Mouse (Mus musculus): ENCODE data around the gene Igfbp2.

The Igfbp2 gene

DNA sequence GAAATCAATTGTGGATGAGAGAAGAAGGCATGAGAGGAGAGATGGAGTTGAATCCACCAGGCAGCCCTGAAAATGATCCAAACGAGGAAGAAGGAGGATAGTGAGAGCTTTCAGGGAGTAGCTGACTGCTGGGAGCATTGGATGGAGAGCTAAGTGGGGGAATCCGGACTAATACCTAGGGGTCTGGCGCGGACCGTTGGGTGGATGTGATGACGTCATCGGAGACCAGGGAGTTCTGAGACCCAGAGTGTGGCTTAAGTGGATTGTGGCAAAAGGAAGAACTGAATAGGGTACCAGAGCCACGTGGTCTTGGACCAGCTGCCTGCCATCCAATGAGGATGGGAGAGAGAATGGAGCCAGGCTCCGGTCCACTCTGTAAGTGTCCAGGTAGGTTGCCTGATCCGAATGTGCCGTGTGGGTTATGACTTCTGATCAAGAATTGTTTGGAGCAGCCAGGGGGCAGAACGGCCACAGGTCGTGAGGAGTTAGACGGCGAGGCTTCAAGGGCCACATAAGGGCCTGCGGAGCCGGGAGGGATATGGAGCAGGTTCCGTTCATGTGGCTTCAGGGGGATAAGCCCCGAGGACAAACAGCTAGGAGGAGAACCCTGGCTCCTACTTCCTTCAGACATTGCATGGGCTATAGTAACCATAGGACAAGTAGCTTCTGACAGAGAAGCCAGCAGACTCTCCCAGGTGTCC, 32.1 kb downstream of the Igfbp2 start:
- peak in 1 of 2 experiments; percentile 22 for DNase-seq

DNA sequence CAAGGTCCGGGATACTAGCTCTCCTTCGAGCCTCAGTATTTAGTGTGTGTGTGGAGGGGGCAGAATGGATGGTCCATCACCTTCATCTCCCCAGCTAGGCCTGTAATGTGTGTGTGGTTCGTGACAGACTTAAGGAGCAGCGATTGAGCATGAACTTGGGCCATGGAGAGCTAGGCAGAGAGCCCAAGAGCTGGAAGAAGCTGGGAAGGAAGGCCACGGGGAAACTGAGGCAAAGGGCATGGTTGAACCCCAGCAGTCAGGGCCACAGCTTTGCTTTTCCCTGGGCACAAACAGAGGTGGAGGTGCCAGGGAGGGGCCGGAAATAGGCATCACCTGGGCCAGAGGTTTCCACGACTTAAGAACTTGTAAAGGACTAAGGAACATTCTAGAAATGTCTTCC, 32.8 kb downstream of the Igfbp2 start:
- DNase-seq = peak in 1 of 2 experiments; percentile 18

DNA sequence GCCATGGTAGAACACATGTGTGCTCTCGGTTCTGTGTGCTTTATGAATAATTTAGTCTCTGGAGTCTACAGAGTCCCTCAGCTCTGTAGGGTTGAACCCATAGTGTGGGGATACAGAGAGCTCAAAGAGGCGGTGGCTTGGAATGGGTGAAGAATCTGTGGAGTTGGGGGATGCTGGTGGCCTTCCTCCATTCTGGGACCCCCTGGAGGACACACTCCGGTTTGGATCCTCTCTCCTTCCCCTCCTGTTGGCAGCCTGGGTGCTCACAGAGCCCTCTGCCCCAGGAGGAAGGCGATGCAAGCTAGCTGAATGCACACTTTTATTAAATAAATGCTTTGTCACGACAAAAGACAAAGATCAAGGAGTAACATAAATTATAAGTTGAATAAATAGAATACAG, 33.3 kb downstream of the Igfbp2 start:
- peak in 1 of 2 experiments; percentile 12 for DNase-seq

DNA sequence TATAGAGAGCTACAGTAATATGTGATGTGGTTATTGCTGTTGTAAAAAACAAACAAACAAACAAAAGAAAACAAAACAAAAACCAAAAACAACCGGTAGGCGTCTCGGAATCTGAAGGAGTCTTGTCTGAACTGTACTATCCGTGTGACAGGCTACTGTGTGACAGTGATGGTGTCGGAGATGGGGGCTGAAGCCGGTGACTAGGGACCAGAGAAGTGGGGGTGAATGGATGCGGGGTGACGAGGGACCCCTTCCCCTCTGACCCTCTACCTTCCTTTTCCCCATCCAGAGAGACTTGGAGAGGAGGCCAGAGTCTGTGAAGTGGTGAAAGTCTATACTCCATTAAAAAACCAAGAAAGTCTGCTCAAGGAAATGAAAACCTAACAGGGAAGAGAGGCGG, 34.0 kb downstream of the Igfbp2 start:
- DNase-seq = peak in 1 of 2 experiments; percentile 6

DNA sequence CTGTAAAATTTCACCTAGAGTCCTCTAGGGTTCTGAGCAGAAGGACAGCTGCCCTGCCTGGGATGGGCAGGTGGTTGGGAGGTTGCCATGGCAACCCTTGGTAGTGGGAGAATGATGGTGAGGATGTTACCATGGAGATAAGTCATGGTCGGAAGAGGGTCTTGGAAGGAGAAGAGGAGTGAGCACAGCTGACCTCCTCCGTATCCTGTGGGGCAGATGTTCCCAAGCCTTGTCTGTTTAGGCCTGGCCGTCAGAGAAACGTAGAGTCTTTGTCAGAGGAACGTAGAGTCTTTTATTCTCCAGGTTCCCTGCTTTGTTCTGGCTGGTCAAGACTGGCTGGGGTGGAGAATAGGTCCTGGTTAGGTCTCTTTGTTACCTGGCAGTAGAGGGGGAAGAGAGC, 34.6 kb downstream of the Igfbp2 start:
- DNase-seq = no peak

DNA sequence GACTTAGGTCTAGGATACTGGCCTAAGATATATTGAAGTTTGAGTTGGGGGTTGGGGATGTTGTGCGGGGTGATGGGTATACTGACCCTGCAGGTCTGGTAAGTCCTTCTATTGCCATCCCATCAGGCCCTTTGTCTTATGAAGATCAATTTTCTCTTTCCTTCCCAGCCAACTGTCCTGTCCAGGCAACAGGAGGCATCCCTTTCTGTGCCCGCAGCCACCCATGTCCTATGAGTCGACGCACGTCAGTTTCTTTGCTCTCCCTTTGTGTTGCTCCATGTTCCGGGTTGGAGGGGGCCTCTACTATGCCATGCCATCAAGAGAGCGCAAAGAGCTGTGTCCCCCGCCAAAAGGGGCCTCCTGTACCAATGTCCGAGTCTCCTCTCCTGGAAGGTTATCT, 35.7 kb downstream of the Igfbp2 start:
- peak in 1 of 2 experiments; percentile 11 for DNase-seq

DNA sequence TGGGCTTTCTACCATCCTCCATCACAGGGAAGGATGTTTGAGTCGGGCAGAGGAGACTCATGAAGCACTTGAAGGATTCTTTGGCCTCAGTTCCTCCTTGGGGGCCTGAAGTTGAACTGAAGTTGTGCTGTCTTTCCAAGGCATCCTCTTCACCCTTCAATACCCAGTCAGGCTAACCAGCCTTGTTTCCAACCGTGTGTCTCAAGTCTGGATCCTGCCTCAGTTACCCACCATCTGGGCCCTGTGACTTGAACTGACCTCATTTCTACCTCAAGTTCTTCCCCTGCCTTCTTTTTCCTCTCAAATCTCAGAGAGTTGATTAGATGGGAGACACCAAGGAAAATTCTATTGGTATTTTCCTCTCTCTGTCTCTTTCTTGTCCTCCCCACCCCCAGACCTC, 36.2 kb downstream of the Igfbp2 start:
- no peak for DNase-seq

DNA sequence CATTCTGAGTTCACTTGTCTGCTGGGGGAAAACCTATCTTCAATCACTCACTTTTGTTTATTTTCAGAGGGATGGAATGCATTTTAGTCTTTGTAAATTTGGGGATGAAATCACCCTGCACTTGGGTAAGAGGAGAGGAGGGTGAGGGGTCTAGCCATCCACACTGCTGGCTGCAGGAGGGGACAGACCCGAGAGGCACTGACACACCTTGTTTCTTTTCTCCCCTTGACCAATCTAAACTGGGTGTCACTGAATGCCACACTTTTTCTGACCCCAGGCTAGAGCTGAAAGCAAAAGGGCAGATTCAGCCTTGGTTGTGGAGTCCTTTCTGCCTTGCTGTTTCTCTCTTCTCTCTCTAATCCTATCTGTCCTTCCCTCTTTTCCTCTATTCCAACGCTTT, 37.4 kb downstream of the Igfbp2 start:
- peak in 1 of 2 experiments; percentile 8 for DNase-seq

DNA sequence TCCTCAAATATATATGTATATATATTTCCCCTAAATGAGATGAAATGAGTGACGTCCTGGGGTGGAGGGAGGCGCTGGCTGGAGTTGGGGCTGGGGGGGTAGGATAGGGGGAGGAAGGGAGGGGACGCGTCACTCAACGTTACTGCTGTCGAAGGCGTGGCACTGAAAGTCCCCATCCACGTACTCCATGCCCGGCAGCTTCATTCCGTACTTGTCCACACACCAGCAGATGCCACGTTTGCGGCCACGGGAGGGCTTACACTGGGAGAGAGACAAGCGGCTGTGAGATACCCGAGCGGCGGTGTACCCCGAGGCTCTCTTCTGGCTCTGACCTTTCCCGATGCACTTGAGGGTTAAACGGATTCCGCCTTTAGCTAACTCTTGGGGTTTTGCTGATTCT, 37.9 kb downstream of the Igfbp2 start:
- no peak for DNase-seq

DNA sequence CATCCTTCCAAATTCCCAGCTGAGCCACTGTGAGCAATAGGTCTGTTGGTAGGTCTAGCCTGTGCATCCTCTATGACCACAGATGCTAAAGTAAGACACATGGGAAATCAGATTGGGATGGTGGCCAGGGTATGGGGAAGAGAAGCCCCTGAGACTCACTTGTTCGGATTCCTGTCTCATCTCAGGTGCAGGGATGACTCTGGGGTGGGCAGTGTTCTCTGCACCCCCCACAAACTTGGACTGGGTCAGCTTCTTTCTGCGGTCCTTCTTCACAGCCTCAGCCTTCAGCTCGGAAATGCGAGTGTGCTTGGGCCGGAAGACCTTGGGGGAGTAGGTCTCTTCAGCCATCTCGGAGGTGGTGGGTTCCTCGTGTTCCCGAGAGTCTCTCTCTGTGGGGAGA, 39.4 kb downstream of the Igfbp2 start:
- DNase-seq = no peak

DNA sequence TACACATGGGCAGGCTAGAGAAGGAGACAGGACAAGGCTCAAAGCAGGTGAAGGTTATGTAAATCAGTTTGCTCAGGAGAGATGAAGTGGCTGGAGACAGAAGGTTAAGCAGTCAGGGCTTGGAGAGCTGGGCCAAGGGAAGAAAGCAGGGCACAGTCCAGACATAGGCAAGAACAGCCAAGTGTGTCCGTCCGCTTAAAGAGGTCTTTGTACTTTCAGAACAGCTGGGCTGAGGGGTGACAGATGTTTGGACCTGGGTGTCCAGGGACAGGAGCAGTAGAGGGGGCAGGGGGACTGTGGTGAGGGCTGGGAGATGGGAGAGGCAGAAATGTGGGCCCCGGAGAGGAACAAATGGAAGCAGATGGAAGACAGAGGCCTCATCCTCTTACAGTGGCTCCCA, 40.0 kb downstream of the Igfbp2 start:
- no peak for DNase-seq

DNA sequence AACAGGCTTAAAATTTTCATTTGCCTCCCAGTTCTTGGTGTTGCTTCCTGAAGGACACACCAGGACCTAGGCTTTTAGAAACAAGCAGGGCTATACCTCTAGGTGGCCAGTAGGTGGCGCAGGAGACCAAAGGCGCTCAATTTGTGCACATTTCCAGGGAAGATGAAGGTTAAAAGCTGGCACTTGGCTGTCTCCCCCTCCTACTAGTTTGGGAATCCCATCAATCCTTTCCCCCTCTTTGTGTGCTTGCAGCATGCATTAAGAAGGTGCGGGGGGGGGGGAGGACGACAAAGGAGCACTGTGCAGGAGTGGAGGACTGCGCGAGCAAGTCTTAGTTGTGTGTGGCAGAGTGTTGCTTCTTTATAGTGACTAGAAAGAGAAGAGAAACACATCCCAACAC, 41.6 kb downstream of the Igfbp2 start:
- peak; percentile 70 to 79 for DNase-seq

DNA sequence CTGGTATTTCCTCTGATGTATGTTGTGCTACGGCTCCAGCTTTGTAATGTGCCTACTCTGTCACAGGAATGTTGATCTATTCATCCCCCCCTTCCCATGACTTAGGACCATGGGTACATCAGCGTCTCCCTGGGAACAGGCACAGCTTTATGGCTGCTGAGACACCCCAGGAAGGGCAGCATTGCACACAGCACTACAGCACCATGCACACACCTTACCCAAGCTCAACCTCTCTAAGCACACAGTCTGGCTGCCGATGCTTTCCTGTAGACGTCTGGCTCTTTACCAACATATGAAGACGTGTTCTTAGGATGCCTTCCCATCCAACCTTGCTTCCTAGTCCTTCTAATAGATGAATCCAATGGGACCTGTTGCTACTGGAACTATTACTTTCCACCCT, 42.1 kb downstream of the Igfbp2 start:
- DNase-seq = no peak

DNA sequence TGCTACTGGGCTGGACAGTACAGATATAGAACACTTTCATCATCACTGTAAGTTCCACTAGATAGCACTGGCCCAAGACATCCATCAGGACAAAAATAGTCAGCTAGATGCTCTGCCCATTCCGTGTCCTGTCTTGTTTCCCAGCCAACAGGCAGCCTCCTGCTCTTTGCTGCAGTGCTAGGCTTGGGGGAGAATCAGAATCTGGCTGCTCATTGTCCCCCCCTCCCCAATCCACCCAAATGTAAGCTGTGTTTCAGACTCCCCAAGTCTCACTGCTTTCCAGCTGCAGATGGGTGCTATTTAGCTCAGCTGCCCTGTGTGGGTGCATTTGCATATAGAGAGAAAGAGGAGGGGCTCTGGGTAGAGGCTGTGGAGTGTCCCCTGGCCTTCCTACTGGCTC, 43.0 kb downstream of the Igfbp2 start:
- DNase-seq = no peak

DNA sequence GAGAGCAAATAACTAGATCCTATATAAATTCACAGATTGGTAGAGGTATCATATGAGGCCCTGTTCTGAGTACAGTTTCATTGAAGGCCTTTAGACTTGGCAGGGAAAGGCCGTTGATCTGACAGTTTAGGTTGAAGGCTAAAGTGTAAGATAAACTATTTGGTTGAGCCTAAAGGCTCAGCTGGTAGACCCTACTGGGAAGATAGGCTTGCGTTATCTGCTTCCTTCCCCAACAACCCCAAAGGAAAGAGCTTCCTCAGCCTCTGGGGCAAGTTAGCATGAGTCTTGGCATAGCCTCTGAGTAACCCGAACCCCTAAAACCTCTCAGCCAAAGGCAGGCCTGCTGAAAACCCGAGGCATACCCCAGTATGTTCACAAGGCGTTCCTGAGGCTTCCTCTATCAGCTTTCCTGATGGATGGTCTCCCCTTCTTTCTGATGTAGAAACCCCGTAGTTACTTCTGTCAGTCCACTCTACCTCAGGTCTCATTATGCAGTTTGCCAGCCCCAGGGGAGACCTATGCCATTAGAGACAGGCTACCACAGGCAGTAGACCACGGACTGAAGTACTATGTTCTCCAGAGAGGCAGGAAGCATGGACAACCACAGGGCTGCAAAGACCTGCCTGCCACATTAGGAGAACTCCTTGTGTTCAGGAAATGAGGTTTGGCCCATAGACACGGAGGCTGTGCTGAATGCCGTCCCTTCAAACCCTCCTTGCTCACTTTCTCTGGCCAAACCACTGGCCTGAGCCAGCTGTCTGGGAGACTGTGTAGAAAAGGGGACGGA, 44.3 kb downstream of the Igfbp2 start:
- no peak for DNase-seq

DNA sequence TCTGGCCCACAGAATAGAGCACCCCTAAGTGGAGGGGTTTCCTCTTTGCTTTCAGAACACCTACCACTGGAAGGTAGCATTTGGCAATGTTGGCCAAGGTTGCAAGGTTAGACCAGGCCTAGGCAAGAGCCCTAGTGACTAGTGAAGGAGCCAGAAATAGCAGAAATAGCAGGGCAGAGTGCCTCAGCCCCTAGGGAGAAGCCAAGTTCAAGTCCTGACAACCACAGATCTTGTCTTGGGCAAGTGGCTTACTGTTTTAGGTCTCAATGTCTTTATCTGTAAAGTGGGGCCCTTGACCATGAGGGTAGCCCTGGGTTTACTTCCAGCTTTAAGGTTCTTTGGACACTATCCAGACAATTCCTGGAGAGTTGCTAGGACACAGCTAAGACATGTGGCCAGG, 45.0 kb downstream of the Igfbp2 start:
- DNase-seq = no peak

DNA sequence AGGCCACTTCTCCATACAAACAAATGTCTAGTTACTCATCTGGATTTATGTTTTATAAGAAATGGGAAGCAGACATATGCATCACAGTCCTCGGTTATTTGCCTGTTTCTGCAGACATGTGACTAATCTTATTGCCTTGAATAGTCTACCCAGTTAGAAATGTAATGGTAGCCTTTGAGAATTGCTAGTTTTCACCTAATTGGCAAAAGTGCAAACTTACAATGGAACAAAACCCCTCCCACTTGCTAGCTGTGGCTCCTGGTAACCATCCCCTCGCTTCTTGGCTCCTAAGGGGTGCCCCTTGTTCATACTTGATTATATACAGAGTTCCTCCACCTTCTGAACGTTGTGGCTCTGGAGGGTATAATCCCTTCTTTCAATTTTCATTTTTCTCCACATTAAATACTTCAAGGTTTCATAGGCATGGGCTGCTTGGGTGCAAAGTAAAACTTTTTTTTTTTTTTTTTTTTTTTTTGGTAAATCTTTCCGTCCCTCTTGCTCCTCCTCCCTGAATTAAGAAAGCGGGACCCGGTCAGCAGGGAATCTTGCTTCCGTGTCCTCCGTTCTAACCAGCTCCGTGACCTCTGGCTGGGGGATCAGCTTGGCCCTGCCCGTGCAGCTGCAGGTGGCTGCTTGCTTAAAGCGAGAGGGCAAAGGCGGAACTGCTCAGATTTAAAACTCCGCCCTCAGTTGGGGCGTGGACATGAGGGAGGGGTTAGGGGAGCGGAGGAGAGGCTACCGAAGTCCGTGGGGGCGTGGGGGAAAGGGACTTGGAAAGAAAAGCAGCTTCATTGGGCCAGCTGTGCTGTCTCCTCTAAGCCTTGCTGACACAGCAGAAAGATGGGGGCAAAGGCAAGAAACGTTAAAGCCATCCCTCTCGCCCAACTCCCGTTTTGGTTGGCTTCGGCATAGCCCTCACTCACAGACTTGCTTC, 45.6 kb downstream of the Igfbp2 start:
- peak; percentile 80 to 82 for DNase-seq

DNA sequence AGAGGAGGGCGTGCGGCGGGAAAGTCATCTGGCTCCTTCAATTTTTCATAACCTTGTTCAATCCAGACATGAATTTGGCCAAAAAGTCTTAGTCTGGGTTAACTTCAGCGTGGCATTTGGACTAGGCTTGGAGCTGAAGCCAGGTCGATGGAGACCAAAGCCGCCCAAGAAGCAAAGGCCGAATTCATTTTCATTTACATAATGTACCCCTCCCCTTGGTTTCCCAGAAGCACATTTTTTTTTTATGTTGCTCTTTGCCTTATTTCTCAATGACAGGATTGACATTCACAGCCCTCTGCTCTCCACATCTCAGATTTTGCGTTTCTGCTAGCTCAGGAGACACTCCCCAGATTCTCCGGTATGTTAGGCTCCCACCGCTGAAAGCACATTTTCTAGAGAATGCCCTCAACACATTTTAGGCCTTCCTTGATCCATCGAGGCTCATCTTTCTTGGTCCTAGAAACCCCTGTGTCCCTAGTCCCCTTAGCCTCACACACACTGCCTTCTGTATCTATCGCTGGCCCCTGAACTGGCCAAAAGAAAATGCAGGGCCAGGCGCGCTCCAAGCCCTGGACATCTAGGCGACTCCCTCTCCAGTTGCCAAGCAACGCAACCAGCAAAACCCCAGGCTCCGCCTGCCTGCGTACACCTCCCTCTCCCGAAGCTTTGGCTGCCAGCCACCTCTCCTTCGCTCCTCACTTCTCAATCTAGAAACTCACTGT, 46.5 kb downstream of the Igfbp2 start:
- DNase-seq = peak; percentile 77 to 86

DNA sequence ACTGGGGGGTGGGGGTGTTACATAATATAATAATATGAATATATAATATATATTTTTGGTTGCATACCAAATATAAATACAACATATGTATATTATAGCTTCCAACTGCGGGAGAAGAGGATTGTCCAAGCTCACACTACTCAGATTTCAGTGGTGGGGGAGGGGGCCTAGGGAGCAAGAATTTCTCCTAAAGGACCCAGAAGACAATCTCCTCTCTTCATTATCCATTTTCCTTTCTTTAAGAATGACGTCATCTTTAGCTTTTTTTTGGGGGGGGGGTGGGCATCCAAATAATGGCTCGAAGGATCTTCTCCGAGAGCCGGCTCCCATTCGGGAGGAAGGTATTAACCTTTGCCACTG, 47.0 kb downstream of the Igfbp2 start:
- no peak for DNase-seq

DNA sequence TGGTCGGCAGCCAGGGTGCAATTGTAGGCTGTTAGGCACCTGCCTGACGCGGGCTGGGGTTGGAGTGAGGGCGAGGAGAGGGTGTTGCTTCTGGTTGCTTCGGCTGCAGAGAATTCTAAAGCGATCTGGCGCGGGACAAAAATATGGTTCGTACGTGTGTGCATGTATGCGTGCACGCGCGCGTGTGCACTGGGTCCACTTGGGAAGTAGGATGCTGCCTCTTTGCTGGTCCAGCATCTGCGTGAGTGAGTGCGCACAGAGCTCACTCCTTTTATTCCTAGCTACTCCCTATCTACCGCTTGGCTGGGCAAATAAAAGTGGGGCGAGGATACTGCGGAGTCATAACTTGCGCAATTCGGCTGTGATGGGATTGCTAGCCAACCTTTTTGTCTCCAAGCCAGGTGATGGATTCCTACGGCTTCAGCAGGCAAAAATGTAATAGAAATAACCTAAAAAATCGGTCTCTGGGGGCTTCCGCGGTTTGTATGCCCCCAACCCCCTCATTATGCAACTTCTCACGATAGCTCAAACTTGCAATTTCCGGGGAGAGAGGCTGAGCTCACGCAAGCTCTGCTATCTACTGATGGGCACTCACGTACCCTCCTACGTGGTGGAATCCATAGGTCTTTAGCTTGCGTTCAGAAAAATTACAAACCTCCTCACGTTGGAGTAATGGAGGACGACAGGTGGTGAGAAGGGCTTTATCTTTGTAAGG, 47.6 kb downstream of the Igfbp2 start:
- no peak for DNase-seq

DNA sequence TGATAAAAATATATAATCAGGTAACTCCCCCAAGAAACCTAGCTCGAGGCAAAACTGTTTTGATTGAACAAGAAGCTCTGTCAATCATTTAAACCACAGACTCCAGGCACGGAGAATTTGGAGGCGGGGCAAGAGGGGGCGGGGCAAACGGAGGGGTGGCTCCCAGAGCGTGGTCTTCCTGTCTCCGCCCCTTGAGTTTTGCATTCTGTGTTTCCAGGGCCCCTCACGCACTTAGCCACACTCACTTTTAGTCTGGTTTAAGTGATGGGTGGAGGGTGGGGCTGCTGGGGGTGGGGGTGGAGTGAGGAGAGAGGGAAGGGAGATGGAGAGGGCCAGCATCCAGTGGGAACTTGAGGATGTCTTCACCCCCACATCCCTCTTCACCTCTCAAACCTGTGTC, 48.2 kb downstream of the Igfbp2 start:
- peak; percentile 63 to 71 for DNase-seq

DNA sequence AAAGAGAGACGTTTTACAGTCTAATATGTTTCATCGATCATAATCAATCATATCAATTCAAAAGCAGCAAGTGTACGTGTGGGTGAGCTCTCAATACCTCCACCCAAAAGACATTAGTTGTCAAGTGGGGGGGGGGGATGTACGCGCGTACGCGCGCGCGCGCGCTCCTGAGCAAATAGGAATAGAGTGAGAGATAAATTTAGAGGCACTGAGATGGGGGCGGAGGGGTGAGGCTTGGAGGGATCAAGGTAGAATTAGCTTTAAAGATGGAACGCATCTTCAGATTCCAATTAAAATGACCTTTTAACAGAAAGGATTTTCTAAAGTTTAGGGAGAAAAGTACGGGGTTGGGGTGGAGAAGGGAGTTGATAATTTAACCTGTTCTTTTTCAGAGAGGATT, 48.8 kb downstream of the Igfbp2 start:
- DNase-seq = no peak

Data from lung, postnatal 4 days (tissue).